Mouse (Mus musculus): ENCODE results near the gene Glipr1l2. TPM values are rescaled to one million over a fixed set of nuclear protein-coding genes. Genes with fewer than 3 reads are reported as not detected.

The Glipr1l2 gene
- polyA plus RNA-seq, 1 experiment from 2014 or later = not detected

GRCm38 (mm10) chr10:112139834-112140233 is 56.7 kb downstream of the Glipr1l2 start:
- no peak for ATAC-seq (ENCODE audit: insufficient number of reproducible peaks, insufficient read depth, low FRiP score, low read depth)
- H3K9me3 ChIP-seq (ENCODE audit: control insufficient read depth, low read length) = no peaks in the 10 kb centered on the region
- H3K27ac ChIP-seq (replicated peaks in 1 of 2; ENCODE audit: control insufficient read depth in 1 of 2, insufficient read depth in 1 of 2, low read depth in 2 of 2, low read length in 2 of 2) = no peak overlapping the region
- H3K27me3 ChIP-seq (ENCODE audit: control insufficient read depth, insufficient read depth, low read length) = no peaks in the 10 kb centered on the region
- H3K4me1 ChIP-seq (ENCODE audit: control insufficient read depth in 2 of 2, insufficient read depth in 2 of 2, low read length in 2 of 2) = no peaks in the 10 kb centered on the region
- 47% methylated on average over 2 of the region's 2 CpGs for WGBS
- no peak overlapping the region for H3K4me2 ChIP-seq (ENCODE audit: low read length)
- no peak overlapping the region for H3K9ac ChIP-seq (ENCODE audit: low read length)
- H3K36me3 ChIP-seq (ENCODE audit: control insufficient read depth, insufficient read depth, low read length) = no peaks in the 10 kb centered on the region
- H3K4me3 ChIP-seq (ENCODE audit: control insufficient read depth in 1 of 2, insufficient read depth in 1 of 2, low read depth in 1 of 2, low read length in 2 of 2) = no peak overlapping the region

Other genes with a start within 250 kb of the Glipr1l2 start
- 24.8 and 26.5 TPM in 2 replicates for gene Krr1, start 110.7 kb upstream of the Glipr1l2 start, polyA plus RNA-seq (2014; fragmentation: Nextera tagmentation; extraction: Ambion mirVana)
- gene Glipr1, start 80.7 kb upstream of the Glipr1l2 start, polyA plus RNA-seq (2014; fragmentation: Nextera tagmentation; extraction: Ambion mirVana) = 1.7 and 2.5 TPM in 2 replicates
- gene Glipr1l1, start 23.2 kb upstream of the Glipr1l2 start, polyA plus RNA-seq (2014; fragmentation: Nextera tagmentation; extraction: Ambion mirVana) = not detected in 2 replicates
- gene Glipr1l3, start 77.0 kb downstream of the Glipr1l2 start, polyA plus RNA-seq (2014; fragmentation: Nextera tagmentation; extraction: Ambion mirVana) = not detected in 2 replicates
- gene Caps2, start 80.3 kb downstream of the Glipr1l2 start, polyA plus RNA-seq (2014; fragmentation: Nextera tagmentation; extraction: Ambion mirVana) = 0.20 TPM in 1 of 2 replicates, not detected in the other
- 0.92 and 1.4 TPM in 2 replicates for gene Kcnc2, start 187.8 kb downstream of the Glipr1l2 start, polyA plus RNA-seq (2014; fragmentation: Nextera tagmentation; extraction: Ambion mirVana)

All from heart, embryonic 14.5 days (tissue).